ENCODE assay signal across 8 mouse cellular contexts in the genomic region with DNA sequence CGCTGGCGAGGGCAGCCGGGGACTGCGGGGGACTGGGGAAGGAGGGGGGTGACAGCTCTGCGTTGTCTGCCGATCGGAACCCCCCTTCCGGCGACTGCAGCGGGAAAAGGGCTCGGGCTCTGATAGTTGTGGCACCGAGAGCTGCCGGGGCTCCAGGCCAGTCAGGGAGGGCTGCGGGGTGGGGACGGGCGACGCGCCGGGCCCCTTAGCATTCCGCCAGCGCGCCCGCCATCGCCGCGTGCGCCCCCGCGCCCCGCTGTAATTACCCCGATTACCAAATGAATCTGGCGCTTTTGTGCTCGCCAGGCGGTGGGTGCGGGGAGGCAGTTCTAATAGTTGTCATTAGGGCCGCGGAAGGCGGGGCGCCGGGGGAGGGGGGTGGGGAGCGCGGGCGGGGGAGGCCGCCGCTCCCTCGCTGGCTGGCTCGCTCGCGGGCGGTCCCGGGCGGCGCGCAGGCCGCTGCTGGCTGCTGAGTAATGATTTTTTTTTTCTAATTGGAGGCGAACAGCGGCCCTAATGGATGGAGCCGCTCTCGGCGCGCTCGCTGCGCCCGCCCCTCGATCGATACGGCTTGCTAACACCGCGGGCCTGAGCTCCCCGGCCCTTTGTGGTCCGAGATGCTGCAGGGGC.
DNase-seq lines count a peak whose midpoint lies in the region; ATAC-seq and TF ChIP-seq lines count a peak whose summit lies in the region.

No protein-coding gene starts in this region.

- 8% methylated on average over 54 of the region's 71 CpGs for WGBS in lung, embryonic 14.5 days
- WGBS in heart, embryonic 15.5 days: 3% methylated on average over 39 of the region's 71 CpGs
- 4% methylated on average over 37 of the region's 71 CpGs for WGBS in liver, postnatal 0 days (ENCODE audit: insufficient replicate concordance)

- H3K27ac ChIP-seq in lung, embryonic 14.5 days (ENCODE audit: low read depth): peak overlapping the region; percentile 70
- peak overlapping the region; percentile 67 for H3K27ac ChIP-seq in heart, embryonic 15.5 days
- no peak overlapping the region for H3K27ac ChIP-seq in liver, postnatal 0 days (ENCODE audit: low read depth)

- peak overlapping the region; percentile 70 for H3K4me2 ChIP-seq in lung, embryonic 14.5 days
- H3K4me2 ChIP-seq in heart, embryonic 15.5 days: peak overlapping the region; percentile 86
- H3K4me2 ChIP-seq in liver, postnatal 0 days (ENCODE audit: low read depth, low read length): peak overlapping the region; percentile 77

- no peaks in the 10 kb centered on the region for H3K9me3 ChIP-seq in lung, embryonic 14.5 days (ENCODE audit: low read depth, low read length)
- H3K9me3 ChIP-seq in heart, embryonic 15.5 days (replicated peaks): no peaks in the 10 kb centered on the region
- no peaks in the 10 kb centered on the region for H3K9me3 ChIP-seq in liver, postnatal 0 days (ENCODE audit: low read length)

- peaks cover 4% of the 10 kb centered on the region; the same call in 1 of the 2 replicates for H3K4me1 ChIP-seq in lung, embryonic 14.5 days (ENCODE audit: insufficient read depth)
- peaks cover 26% of the 10 kb centered on the region for H3K4me1 ChIP-seq in heart, embryonic 15.5 days (replicated peaks)
- H3K4me1 ChIP-seq in liver, postnatal 0 days (ENCODE audit: insufficient read depth): no peaks in the 10 kb centered on the region

- peak overlapping the region; percentile 62 for H3K9ac ChIP-seq in lung, embryonic 14.5 days
- H3K9ac ChIP-seq in heart, embryonic 15.5 days: peak overlapping the region; percentile 54
- H3K9ac ChIP-seq in liver, postnatal 0 days (replicated peaks): peak overlapping the region; percentile 54; the same call in 1 of the 2 replicates

- peak overlapping the region; percentile 41 for H3K4me3 ChIP-seq in lung, embryonic 14.5 days (ENCODE audit: low read depth, low read length)
- H3K4me3 ChIP-seq in heart, embryonic 15.5 days: peak overlapping the region; percentile 57
- H3K4me3 ChIP-seq in liver, postnatal 0 days (ENCODE audit: low read depth, low read length): peak overlapping the region; percentile 45

- H3K27me3 ChIP-seq in lung, embryonic 14.5 days (ENCODE audit: insufficient read depth, low read length): 0 out of 2 replicates have a peak, but pooled peaks cover 10% of the 10 kb centered on the region
- H3K27me3 ChIP-seq in heart, embryonic 15.5 days: peaks cover 51% of the 10 kb centered on the region
- peaks cover 18% of the 10 kb centered on the region for H3K27me3 ChIP-seq in liver, postnatal 0 days (ENCODE audit: insufficient read depth, low read length)

- DNase-seq in lung, embryonic 14.5 days: peak; percentile 73
- DNase-seq in lung, adult 18-20 months: no peak
- peak; percentile 38 to 50 for DNase-seq in cerebellum, postnatal 25 days
- peak; percentile 55 for DNase-seq in kidney, postnatal 14 days
- peak; percentile 51 for DNase-seq in liver, postnatal 0 days
- peak; percentile 64 for DNase-seq in retina, embryonic 14.5 days (ENCODE audit: low spot score)
- no peak for DNase-seq in urinary bladder, adult 2 months (ENCODE audit: low spot score)

- ATAC-seq in lung, embryonic 14.5 days (ENCODE audit: insufficient read depth): peak; percentile 68
- peak; percentile 59 for ATAC-seq in heart, embryonic 15.5 days (replicated peaks; ENCODE audit: insufficient number of reproducible peaks, insufficient read depth, low FRiP score, low read depth)
- ATAC-seq in liver, postnatal 0 days: peak; percentile 83

- H3K36me3 ChIP-seq in lung, embryonic 14.5 days (ENCODE audit: insufficient read depth): no peaks in the 10 kb centered on the region
- no peaks in the 10 kb centered on the region for H3K36me3 ChIP-seq in heart, embryonic 15.5 days
- H3K36me3 ChIP-seq in liver, postnatal 0 days (replicated peaks; ENCODE audit: insufficient read depth, low read length): no peaks in the 10 kb centered on the region

- no peak for TF ChIP-seq EP300 in liver, postnatal 0 days (IDR thresholded peaks at IDR 0.05; ENCODE audit: low read depth)

- TF ChIP-seq CTCF in lung, embryonic 14.5 days (IDR thresholded peaks at IDR 0.05; ENCODE audit: low read depth): no peak
- TF ChIP-seq CTCF in liver, postnatal 0 days (IDR thresholded peaks at IDR 0.05; ENCODE audit: low read depth): no peak

Comparison
In these comparisons a context has a peak if more than half of its experiments do, and no peak if none do; other contexts are left out.
1. DNase-seq: peak in lung, embryonic 14.5 days (single experiment), cerebellum, postnatal 25 days (2 of 2), kidney, postnatal 14 days (single experiment), liver, postnatal 0 days (single experiment) and retina, embryonic 14.5 days (single experiment); none in lung, adult 18-20 months (0 of 2) and urinary bladder, adult 2 months (single experiment).
2. Peak in every context shown above with its lines, with median percentiles within 50 percentile points of each other: ATAC-seq, H3K4me2 ChIP-seq, H3K4me3 ChIP-seq and H3K9ac ChIP-seq.